Mouse (Mus musculus): ENCODE results near the gene Chit1. TPM values are rescaled to one million over a fixed set of nuclear protein-coding genes. Genes with fewer than 3 reads are reported as not detected.

The Chit1 gene
- polyA plus RNA-seq, 1 experiment from 2014 or later = not detected

DNA sequence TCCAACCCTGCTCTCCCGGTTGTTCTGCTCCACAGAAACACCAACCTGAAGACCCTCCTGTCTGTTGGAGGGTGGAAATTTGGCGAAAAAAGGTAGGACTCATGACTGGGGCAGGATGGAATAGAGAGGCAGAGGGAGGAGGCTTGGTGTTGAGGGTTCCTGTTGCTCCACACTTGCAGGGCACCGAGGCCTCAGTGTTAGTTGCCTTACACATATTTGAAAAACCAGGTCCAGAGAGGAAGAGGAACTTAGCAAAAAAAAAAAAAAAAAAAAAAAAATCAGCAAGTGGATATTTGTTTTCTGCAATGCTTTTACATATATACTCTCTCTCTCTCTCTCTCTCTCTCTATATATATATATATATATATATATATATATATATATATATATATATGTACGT, 73.0 kb downstream of the Chit1 start:
- no peak overlapping the region for H3K27ac ChIP-seq (ENCODE audit: low read depth)
- no peak overlapping the region for H3K4me3 ChIP-seq (ENCODE audit: low read depth, low read length)
- no peaks in the 10 kb centered on the region for H3K27me3 ChIP-seq (replicated peaks; ENCODE audit: control insufficient read depth, insufficient read depth, low read length)
- 78% methylated on average over 4 of the region's 4 CpGs for WGBS
- no peak overlapping the region for H3K9ac ChIP-seq (ENCODE audit: low read length)
- H3K9me3 ChIP-seq (ENCODE audit: control insufficient read depth, low read length) = no peaks in the 10 kb centered on the region
- H3K4me2 ChIP-seq (ENCODE audit: low read length) = no peak overlapping the region
- H3K4me1 ChIP-seq (replicated peaks; ENCODE audit: control insufficient read depth, insufficient read depth, low read length) = no peaks in the 10 kb centered on the region
- ATAC-seq (replicated peaks; ENCODE audit: low FRiP score, low TSS enrichment, low read depth) (no peak), DNase-seq (ENCODE audit: low spot score) (no peak)
- no peaks in the 10 kb centered on the region for H3K36me3 ChIP-seq (ENCODE audit: control insufficient read depth, insufficient read depth, low read length)

DNA sequence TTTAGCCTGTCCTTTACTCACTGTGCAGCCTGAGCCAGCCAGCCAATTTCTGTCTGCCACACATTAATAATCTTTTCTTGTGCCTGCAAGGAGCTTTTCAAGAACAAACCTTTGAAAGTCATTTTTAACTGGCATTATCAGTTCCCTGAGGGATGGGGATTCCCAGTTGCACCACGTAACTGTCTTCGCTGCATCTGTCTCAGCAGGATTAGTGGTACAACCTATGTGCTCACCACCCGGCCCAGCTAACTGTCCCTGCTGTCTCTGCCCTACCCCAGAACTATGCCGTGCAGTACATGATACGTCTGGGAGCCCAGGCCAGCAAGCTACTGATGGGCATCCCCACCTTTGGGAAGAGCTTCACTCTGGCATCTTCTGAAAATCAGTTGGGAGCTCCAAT, 77.2 kb downstream of the Chit1 start:
- Histone ChIP-seq H3K36me3 (ENCODE audit: control insufficient read depth, insufficient read depth, low read length) (no peaks in the 10 kb centered on the region), H3K9me3 (ENCODE audit: control insufficient read depth, low read length) (no peaks in the 10 kb centered on the region), H3K4me1 (replicated peaks; ENCODE audit: control insufficient read depth, insufficient read depth, low read length) (peaks cover 4% of the 10 kb centered on the region; the same call in 1 of the 2 replicates), H3K27ac (ENCODE audit: low read depth) (no peak overlapping the region), H3K4me2 (ENCODE audit: low read length) (no peak overlapping the region), H3K9ac (ENCODE audit: low read length) (no peak overlapping the region), H3K27me3 (replicated peaks; ENCODE audit: control insufficient read depth, insufficient read depth, low read length) (no peaks in the 10 kb centered on the region), H3K4me3 (ENCODE audit: low read depth, low read length) (no peak overlapping the region)
- DNase-seq (ENCODE audit: low spot score) (no peak), ATAC-seq (replicated peaks; ENCODE audit: low FRiP score, low TSS enrichment, low read depth) (no peak)
- 78% methylated on average over 5 of the region's 5 CpGs for WGBS

DNA sequence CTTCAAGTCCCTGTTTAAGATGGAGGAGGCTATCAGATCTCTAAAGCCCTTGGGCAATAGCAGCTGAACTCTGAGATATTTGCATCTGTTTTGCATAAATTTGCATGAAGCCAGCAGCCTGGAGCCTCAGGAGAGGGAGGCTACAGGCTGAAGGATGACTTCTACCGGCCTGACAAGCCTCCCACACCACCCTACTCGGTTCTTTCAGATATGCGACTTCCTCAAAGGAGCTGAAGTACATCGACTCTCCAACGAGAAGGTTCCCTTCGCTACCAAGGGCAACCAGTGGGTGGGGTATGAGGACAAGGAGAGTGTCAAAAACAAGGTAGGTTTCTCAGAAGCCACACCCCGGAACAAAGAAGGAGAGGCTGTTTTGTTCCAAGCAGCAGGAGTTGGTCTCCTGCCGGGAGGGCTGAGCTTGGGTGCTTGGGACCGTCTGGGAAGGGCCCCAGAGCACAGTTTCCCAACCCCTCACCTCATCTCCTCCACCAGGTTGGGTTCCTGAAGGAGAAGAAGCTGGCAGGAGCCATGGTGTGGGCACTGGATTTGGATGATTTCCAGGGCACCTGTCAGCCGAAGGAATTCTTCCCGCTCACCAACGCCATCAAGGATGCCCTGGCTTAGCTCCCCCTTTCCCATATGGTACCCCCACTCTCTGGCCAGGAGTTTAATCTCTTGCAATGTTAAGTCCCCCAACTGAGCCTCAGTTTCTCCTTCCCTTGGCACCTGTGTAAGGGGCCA, 78.1 kb downstream of the Chit1 start:
- DNase-seq (ENCODE audit: low spot score) (no peak), ATAC-seq (replicated peaks; ENCODE audit: low FRiP score, low TSS enrichment, low read depth) (no peak)
- WGBS = 27% methylated on average over 12 of the region's 12 CpGs
- no peak overlapping the region for H3K4me3 ChIP-seq (ENCODE audit: low read depth, low read length)
- no peaks in the 10 kb centered on the region for H3K27me3 ChIP-seq (replicated peaks; ENCODE audit: control insufficient read depth, insufficient read depth, low read length)
- H3K27ac ChIP-seq (ENCODE audit: low read depth) = no peak overlapping the region
- H3K4me2 ChIP-seq (ENCODE audit: low read length) = no peak overlapping the region
- no peaks in the 10 kb centered on the region for H3K36me3 ChIP-seq (ENCODE audit: control insufficient read depth, insufficient read depth, low read length)
- H3K4me1 ChIP-seq (replicated peaks; ENCODE audit: control insufficient read depth, insufficient read depth, low read length) = peaks cover 13% of the 10 kb centered on the region
- H3K9me3 ChIP-seq (ENCODE audit: control insufficient read depth, low read length) = no peaks in the 10 kb centered on the region
- no peak overlapping the region for H3K9ac ChIP-seq (ENCODE audit: low read length)

DNA sequence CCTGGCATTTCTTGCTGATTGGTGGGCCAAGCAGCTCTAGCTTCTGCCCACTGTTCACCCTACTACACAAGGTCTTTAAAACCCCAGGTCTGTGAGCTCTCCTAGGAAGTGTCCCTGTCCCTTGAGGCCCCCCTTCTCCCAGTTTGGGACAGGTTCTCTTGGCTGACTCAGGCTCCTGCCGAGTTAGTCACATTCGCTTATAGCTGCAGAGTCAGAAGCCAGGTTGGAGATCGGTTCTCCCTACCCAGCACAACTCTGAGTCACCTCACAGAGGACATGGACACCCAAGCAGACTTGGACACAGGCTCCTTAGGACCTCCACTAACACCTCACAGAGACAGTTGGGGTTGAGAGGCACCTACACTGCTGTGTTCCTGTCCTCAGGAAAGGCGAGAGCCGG, 80.2 kb downstream of the Chit1 start:
- ATAC-seq (replicated peaks; ENCODE audit: low FRiP score, low TSS enrichment, low read depth) (no peak), DNase-seq (ENCODE audit: low spot score) (no peak)
- H3K4me1 ChIP-seq (replicated peaks; ENCODE audit: control insufficient read depth, insufficient read depth, low read length) = peaks cover 27% of the 10 kb centered on the region
- H3K9ac ChIP-seq (ENCODE audit: low read length) = no peak overlapping the region
- H3K27ac ChIP-seq (ENCODE audit: low read depth) = no peak overlapping the region
- WGBS = 91% methylated on average over 5 of the region's 5 CpGs
- no peaks in the 10 kb centered on the region for H3K27me3 ChIP-seq (replicated peaks; ENCODE audit: control insufficient read depth, insufficient read depth, low read length)
- H3K4me2 ChIP-seq (ENCODE audit: low read length) = no peak overlapping the region
- no peaks in the 10 kb centered on the region for H3K9me3 ChIP-seq (ENCODE audit: control insufficient read depth, low read length)
- no peaks in the 10 kb centered on the region for H3K36me3 ChIP-seq (ENCODE audit: control insufficient read depth, insufficient read depth, low read length)
- no peak overlapping the region for H3K4me3 ChIP-seq (ENCODE audit: low read depth, low read length)

DNA sequence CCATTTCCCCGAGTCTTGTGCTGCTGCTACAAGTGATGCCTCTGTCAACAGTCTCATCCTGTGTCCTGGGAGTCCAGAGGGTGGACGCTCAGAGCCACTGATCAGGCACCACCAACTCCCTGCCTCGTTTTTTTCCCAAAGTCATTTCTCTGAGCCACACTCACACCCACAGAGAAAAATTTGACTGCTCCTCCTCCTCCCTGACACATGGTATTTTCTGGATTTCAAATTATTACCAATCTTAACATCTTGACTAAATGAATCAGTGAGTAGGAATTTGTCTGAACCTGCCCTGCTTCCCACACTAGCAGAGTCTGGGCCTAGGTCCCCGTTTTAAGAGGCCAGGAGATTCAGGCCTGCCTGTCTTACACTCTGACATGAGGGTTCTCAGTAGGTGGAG, 81.0 kb downstream of the Chit1 start:
- Histone ChIP-seq H3K4me3 (ENCODE audit: low read depth, low read length) (no peak overlapping the region), H3K9me3 (ENCODE audit: control insufficient read depth, low read length) (no peaks in the 10 kb centered on the region), H3K9ac (ENCODE audit: low read length) (no peak overlapping the region), H3K27ac (ENCODE audit: low read depth) (no peak overlapping the region), H3K27me3 (replicated peaks; ENCODE audit: control insufficient read depth, insufficient read depth, low read length) (no peaks in the 10 kb centered on the region), H3K36me3 (ENCODE audit: control insufficient read depth, insufficient read depth, low read length) (no peaks in the 10 kb centered on the region), H3K4me1 (replicated peaks; ENCODE audit: control insufficient read depth, insufficient read depth, low read length) (peaks cover 31% of the 10 kb centered on the region), H3K4me2 (ENCODE audit: low read length) (no peak overlapping the region)
- ATAC-seq (replicated peaks; ENCODE audit: low FRiP score, low TSS enrichment, low read depth) (no peak), DNase-seq (ENCODE audit: low spot score) (no peak)
- 40% methylated on average over 4 of the region's 4 CpGs for WGBS

DNA sequence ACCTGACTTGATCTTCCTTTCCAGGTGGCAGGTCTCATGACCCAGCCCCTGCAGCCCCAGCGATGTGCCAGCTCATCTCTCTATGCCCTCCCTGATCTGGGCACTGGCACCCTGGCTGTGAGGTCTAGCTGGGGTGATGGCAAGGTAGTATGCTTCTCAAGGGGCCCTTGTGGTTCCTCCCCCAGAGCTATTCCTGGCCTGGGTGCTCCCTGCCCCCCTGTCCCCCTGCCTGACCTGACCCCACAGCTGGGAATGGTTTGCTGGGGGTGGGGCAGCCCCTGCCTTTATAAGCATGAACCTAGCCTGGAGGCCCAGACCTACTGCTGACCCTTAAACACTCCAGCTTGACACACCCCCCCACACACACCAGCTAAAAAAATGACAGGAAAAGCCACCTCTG, 82.1 kb downstream of the Chit1 start, which contains the start of gene Mybph:
TSS of gene Mybph (plus strand) at position 323 of the 400 bp plus-strand sequence.
- H3K9me3 ChIP-seq (ENCODE audit: control insufficient read depth, low read length) = no peaks in the 10 kb centered on the region
- H3K4me3 ChIP-seq (ENCODE audit: low read depth, low read length) = no peak within 1 kb of the TSS
- no peak within 1 kb of the TSS for H3K4me2 ChIP-seq (ENCODE audit: low read length)
- no peaks in the 10 kb centered on the region for H3K27me3 ChIP-seq (replicated peaks; ENCODE audit: control insufficient read depth, insufficient read depth, low read length)
- WGBS = 67% methylated on average over 1 of the region's 1 CpGs
- ATAC-seq (replicated peaks; ENCODE audit: low FRiP score, low TSS enrichment, low read depth) = no peak
- H3K36me3 ChIP-seq (ENCODE audit: control insufficient read depth, insufficient read depth, low read length) = no peaks in the 10 kb centered on the region
- H3K9ac ChIP-seq (ENCODE audit: low read length) = no peak within 1 kb of the TSS
- peaks cover 31% of the 10 kb centered on the region for H3K4me1 ChIP-seq (replicated peaks; ENCODE audit: control insufficient read depth, insufficient read depth, low read length)
- no peak within 1 kb of the TSS for H3K27ac ChIP-seq (ENCODE audit: low read depth)
- DNase-seq (ENCODE audit: low spot score) = no peak

DNA sequence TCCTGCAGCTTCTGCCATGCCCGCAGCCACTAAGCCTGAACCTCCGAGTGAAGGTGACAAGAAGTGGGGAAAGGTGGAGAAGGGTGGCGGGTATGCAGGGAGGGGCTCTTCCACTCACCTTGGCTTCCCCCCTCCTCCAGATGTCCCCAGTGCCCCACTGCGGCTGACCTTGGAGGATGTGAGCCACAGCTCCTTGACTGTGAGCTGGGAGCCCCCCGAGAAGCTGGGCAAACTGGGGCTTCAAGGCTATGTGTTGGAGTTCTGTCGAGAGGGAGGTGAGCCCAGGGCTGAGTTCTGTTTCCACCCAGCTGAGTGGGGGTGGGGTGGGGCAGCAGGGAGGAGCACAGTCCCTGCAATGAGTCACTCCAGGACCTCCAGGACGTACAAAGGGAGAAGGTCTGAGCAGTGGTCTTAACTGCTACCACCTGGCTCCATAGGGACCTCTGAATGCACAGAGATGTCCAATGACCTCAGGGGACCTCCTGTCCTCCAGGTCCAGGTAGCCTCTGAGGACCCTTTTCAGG, 82.7 kb downstream of the Chit1 start:
- no peak for DNase-seq (ENCODE audit: low spot score)
- WGBS = 59% methylated on average over 7 of the region's 7 CpGs
- Histone ChIP-seq H3K9me3 (ENCODE audit: control insufficient read depth, low read length) (no peaks in the 10 kb centered on the region), H3K4me2 (ENCODE audit: low read length) (no peak overlapping the region), H3K9ac (ENCODE audit: low read length) (no peak overlapping the region), H3K36me3 (ENCODE audit: control insufficient read depth, insufficient read depth, low read length) (no peaks in the 10 kb centered on the region), H3K4me3 (ENCODE audit: low read depth, low read length) (no peak overlapping the region), H3K27me3 (replicated peaks; ENCODE audit: control insufficient read depth, insufficient read depth, low read length) (no peaks in the 10 kb centered on the region), H3K27ac (ENCODE audit: low read depth) (no peak overlapping the region), H3K4me1 (replicated peaks; ENCODE audit: control insufficient read depth, insufficient read depth, low read length) (peaks cover 31% of the 10 kb centered on the region)
- no peak for ATAC-seq (replicated peaks; ENCODE audit: low FRiP score, low TSS enrichment, low read depth)

DNA sequence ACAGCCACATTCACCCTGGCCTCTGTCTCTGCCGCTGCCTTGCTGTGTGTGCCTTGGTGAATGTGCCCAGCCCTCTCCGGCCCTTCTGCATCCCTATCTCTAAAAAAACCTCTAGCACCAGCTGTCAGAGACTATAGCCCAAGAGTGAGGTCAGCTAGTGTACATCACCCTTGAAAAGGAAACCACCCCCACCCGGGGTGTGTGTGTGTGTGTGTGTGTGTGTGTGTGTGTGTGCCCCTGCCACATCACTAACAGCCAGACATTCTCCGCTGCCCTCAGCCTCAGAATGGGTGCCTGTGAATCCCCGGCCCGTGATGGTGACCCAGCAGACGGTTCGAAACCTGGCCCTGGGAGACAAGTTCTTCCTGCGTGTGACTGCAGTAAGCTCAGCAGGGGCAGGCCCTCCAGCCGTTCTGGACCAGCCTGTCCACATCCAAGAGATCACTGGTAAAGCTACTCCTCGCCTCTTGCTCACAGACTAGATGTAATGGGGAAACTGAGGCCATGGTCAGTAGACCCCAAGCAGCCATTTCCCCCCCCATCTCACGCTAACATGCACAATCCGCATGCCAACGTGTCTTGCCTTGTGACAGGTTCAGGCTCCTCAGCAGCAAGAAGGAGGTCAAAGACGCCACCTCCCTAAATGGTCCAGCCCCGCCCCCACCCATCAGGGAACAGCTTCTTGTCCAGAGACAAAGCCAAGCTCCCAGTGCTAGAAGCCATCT, 83.4 kb downstream of the Chit1 start:
- H3K4me3 ChIP-seq (ENCODE audit: low read depth, low read length) = no peak overlapping the region
- no peak overlapping the region for H3K4me2 ChIP-seq (ENCODE audit: low read length)
- H3K9me3 ChIP-seq (ENCODE audit: control insufficient read depth, low read length) = no peaks in the 10 kb centered on the region
- H3K27me3 ChIP-seq (replicated peaks; ENCODE audit: control insufficient read depth, insufficient read depth, low read length) = no peaks in the 10 kb centered on the region
- no peak for ATAC-seq (replicated peaks; ENCODE audit: low FRiP score, low TSS enrichment, low read depth)
- H3K27ac ChIP-seq (ENCODE audit: low read depth) = no peak overlapping the region
- peaks cover 31% of the 10 kb centered on the region for H3K4me1 ChIP-seq (replicated peaks; ENCODE audit: control insufficient read depth, insufficient read depth, low read length)
- H3K36me3 ChIP-seq (ENCODE audit: control insufficient read depth, insufficient read depth, low read length) = no peaks in the 10 kb centered on the region
- no peak for DNase-seq (ENCODE audit: low spot score)
- H3K9ac ChIP-seq (ENCODE audit: low read length) = no peak overlapping the region
- WGBS = 75% methylated on average over 16 of the region's 16 CpGs

All from intestine, embryonic 14.5 days (tissue).